Mouse (Mus musculus): ENCODE data around the gene Eya3. TPM values are rescaled to one million over a fixed set of nuclear protein-coding genes. Genes with fewer than 3 reads are reported as not detected.

The Eya3 gene
- polyA plus RNA-seq, 1 experiment: 78.7 TPM

DNA sequence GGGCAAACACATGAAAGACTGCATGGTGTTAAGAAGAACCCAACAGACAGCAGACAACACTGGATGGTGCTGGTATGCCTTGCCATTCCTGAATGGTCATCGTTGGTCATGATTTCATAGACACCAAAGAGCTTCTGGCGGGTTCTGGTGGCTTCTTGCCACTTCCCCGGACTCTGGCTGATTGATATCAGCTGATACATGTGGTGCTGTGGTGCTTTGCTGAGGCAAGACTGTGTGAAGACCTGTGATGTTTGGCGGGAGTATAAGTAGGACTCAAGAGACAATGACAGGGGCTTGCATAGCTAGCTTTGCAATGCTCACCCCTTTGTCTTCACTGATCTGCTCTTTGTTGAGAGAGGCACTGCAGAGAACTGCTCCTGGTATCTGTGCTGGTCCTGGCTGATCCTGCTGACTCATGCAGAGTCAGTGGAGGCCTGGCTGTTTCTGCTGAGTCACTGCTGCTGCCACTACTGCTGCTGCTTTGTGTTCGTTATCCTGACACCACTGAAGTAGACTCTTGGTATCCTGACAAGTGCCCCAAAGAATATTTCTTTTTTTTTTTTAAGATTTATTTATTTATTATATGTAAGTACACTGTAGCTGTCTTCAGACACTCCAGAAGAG, 14.6 kb upstream of the Eya3 start:
- Histone ChIP-seq H3K27me3 (ENCODE audit: control insufficient read depth, insufficient read depth, low read length, poor library complexity, severe bottlenecking) (no peaks in the 10 kb centered on the region), H3K9ac (ENCODE audit: low read depth, poor library complexity, severe bottlenecking) (no peak overlapping the region), H3K27ac (ENCODE audit: insufficient read depth, low read length) (peak overlapping the region; percentile 9; the same call in 1 of the 2 replicates), H3K4me3 (ENCODE audit: low read depth, low read length) (no peak overlapping the region), H3K36me3 (ENCODE audit: control insufficient read depth, insufficient read depth, low read length, poor library complexity, severe bottlenecking) (no peaks in the 10 kb centered on the region), H3K4me1 (ENCODE audit: control insufficient read depth, insufficient read depth, low read length) (peaks cover 2% of the 10 kb centered on the region), H3K9me3 (replicated peaks; ENCODE audit: control insufficient read depth, insufficient read depth, low read length, poor library complexity, severe bottlenecking) (no peaks in the 10 kb centered on the region)
- no peak for TF ChIP-seq POLR2A (IDR thresholded peaks at IDR 0.05; ENCODE audit: insufficient read depth, low read length)
- peak; percentile 87 for TF ChIP-seq EP300 (IDR thresholded peaks at IDR 0.05; ENCODE audit: insufficient read depth, low read depth, low read length)

- H3K27me3 ChIP-seq (ENCODE audit: control insufficient read depth, insufficient read depth, low read length, poor library complexity, severe bottlenecking): no peaks in the 10 kb centered on the region
- no peak overlapping the region for H3K9ac ChIP-seq (ENCODE audit: low read depth, poor library complexity, severe bottlenecking)
- TF ChIP-seq CTCF (IDR thresholded peaks at IDR 0.05; ENCODE audit: low read depth, low read length) (peak; percentile 58), EP300 (IDR thresholded peaks at IDR 0.05; ENCODE audit: insufficient read depth, low read depth, low read length) (no peak), POLR2A (IDR thresholded peaks at IDR 0.05; ENCODE audit: insufficient read depth, low read length) (no peak)
- no peak overlapping the region for H3K4me3 ChIP-seq (ENCODE audit: low read depth, low read length)
- no peaks in the 10 kb centered on the region for H3K36me3 ChIP-seq (ENCODE audit: control insufficient read depth, insufficient read depth, low read length, poor library complexity, severe bottlenecking)
- no peaks in the 10 kb centered on the region for H3K9me3 ChIP-seq (replicated peaks; ENCODE audit: control insufficient read depth, insufficient read depth, low read length, poor library complexity, severe bottlenecking)
- no peak overlapping the region for H3K27ac ChIP-seq (ENCODE audit: insufficient read depth, low read length)
- H3K4me1 ChIP-seq (ENCODE audit: control insufficient read depth, insufficient read depth, low read length): peaks cover 2% of the 10 kb centered on the region
These were observed 10.0 kb upstream of the Eya3 start for GRCm38 (mm10) chr4:132628830-132629229.

DNA sequence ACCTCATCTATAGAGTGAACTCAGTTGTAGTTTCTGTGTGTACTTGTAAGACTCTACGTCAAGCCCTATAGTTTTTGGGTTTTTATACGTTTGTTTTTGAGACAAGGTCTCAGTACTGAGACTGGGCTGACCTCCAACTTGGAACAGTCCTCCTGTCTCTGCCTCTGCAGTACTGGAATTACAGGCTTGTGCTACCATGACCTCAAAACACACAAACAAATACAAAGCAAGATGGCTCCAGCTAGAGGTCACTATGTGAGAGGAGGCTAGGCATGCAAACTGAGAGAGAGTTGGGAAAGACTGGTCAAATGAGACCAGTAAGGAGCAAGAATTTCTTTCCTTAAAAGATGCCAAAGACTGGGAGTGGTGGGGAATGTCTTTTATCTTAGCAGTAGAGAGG, 2.8 kb upstream of the Eya3 start:
- TF ChIP-seq POLR2A (IDR thresholded peaks at IDR 0.05; ENCODE audit: insufficient read depth, low read length): no peak
- TF ChIP-seq CTCF (IDR thresholded peaks at IDR 0.05; ENCODE audit: low read depth, low read length): no peak
- no peak for TF ChIP-seq EP300 (IDR thresholded peaks at IDR 0.05; ENCODE audit: insufficient read depth, low read depth, low read length)
- H3K4me1 ChIP-seq (ENCODE audit: control insufficient read depth, insufficient read depth, low read length): peaks cover 1% of the 10 kb centered on the region
- no peak overlapping the region for H3K9ac ChIP-seq (ENCODE audit: low read depth, poor library complexity, severe bottlenecking)
- H3K36me3 ChIP-seq (ENCODE audit: control insufficient read depth, insufficient read depth, low read length, poor library complexity, severe bottlenecking): peaks cover 2% of the 10 kb centered on the region; the same call in 1 of the 2 replicates
- H3K27me3 ChIP-seq (ENCODE audit: control insufficient read depth, insufficient read depth, low read length, poor library complexity, severe bottlenecking): no peaks in the 10 kb centered on the region
- no peaks in the 10 kb centered on the region for H3K9me3 ChIP-seq (replicated peaks; ENCODE audit: control insufficient read depth, insufficient read depth, low read length, poor library complexity, severe bottlenecking)
- H3K4me3 ChIP-seq (ENCODE audit: low read depth, low read length): no peak overlapping the region
- H3K27ac ChIP-seq (ENCODE audit: insufficient read depth, low read length): no peak overlapping the region

DNA sequence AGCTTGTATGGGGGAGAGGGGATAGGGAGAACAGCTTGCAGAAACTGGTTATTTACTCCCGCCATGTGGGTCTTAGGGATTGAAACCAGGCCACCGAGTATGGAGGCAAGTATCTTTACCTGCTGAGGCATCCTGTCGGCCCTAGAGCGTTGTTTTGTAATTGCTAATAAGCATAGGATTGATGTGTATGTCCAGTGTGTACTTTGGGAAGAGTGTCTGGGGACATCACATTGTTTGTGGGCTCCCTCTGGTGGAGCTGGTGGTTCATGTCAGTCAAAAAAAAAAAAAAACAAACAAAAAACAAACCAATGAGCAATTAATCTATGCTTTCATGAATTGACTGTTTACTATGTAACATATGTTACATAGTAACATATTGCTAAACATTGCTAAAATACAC, 2.2 kb upstream of the Eya3 start:
- no peaks in the 10 kb centered on the region for H3K27me3 ChIP-seq (ENCODE audit: control insufficient read depth, insufficient read depth, low read length, poor library complexity, severe bottlenecking)
- H3K4me1 ChIP-seq (ENCODE audit: control insufficient read depth, insufficient read depth, low read length): peaks cover 1% of the 10 kb centered on the region
- no peak for TF ChIP-seq POLR2A (IDR thresholded peaks at IDR 0.05; ENCODE audit: insufficient read depth, low read length)
- no peak for TF ChIP-seq EP300 (IDR thresholded peaks at IDR 0.05; ENCODE audit: insufficient read depth, low read depth, low read length)
- no peak for TF ChIP-seq CTCF (IDR thresholded peaks at IDR 0.05; ENCODE audit: low read depth, low read length)
- no peak overlapping the region for H3K9ac ChIP-seq (ENCODE audit: low read depth, poor library complexity, severe bottlenecking)
- H3K36me3 ChIP-seq (ENCODE audit: control insufficient read depth, insufficient read depth, low read length, poor library complexity, severe bottlenecking): peaks cover 4% of the 10 kb centered on the region
- H3K9me3 ChIP-seq (replicated peaks; ENCODE audit: control insufficient read depth, insufficient read depth, low read length, poor library complexity, severe bottlenecking): no peaks in the 10 kb centered on the region
- no peak overlapping the region for H3K4me3 ChIP-seq (ENCODE audit: low read depth, low read length)
- no peak overlapping the region for H3K27ac ChIP-seq (ENCODE audit: insufficient read depth, low read length)

- TF ChIP-seq CTCF (IDR thresholded peaks at IDR 0.05; ENCODE audit: low read depth, low read length): no peak
- TF ChIP-seq POLR2A (IDR thresholded peaks at IDR 0.05; ENCODE audit: insufficient read depth, low read length): no peak
- no peak for TF ChIP-seq EP300 (IDR thresholded peaks at IDR 0.05; ENCODE audit: insufficient read depth, low read depth, low read length)
- H3K27ac ChIP-seq (ENCODE audit: insufficient read depth, low read length): peak overlapping the region; percentile 20; the same call in 1 of the 2 replicates
These were observed 465 bp downstream of the Eya3 start for GRCm38 (mm10) chr4:132639191-132639713.

DNA sequence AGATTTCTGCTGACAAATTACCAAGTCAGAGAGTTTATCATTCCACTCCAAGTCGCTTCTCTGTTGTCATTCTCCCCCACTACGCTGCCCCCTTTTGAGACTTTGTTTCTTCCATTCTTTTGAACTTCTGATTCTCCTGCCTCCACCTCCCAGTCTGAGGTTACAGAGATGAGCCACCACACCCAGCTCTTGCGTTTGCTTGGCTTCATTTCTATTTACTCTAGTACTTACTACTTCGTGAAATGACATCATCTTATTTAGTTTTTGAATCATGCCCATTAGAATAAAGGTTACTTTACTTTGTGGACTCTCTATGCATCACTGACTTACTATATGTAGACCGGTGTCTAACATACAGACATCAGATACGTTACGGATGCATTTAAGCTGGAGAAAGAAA, 8.7 kb downstream of the Eya3 start:
- Histone ChIP-seq H3K4me1 (ENCODE audit: control insufficient read depth, insufficient read depth, low read length) (peaks cover 11% of the 10 kb centered on the region), H3K36me3 (ENCODE audit: control insufficient read depth, insufficient read depth, low read length, poor library complexity, severe bottlenecking) (peaks cover 2% of the 10 kb centered on the region), H3K27me3 (ENCODE audit: control insufficient read depth, insufficient read depth, low read length, poor library complexity, severe bottlenecking) (no peaks in the 10 kb centered on the region), H3K9ac (ENCODE audit: low read depth, poor library complexity, severe bottlenecking) (0 out of 2 replicates have a peak overlapping the region, but pooled peaks have one; percentile 21), H3K9me3 (replicated peaks; ENCODE audit: control insufficient read depth, insufficient read depth, low read length, poor library complexity, severe bottlenecking) (no peaks in the 10 kb centered on the region), H3K4me3 (ENCODE audit: low read depth, low read length) (no peak overlapping the region), H3K27ac (ENCODE audit: insufficient read depth, low read length) (peak overlapping the region; percentile 85)
- TF ChIP-seq CTCF (IDR thresholded peaks at IDR 0.05; ENCODE audit: low read depth, low read length) (no peak), EP300 (IDR thresholded peaks at IDR 0.05; ENCODE audit: insufficient read depth, low read depth, low read length) (no peak), POLR2A (IDR thresholded peaks at IDR 0.05; ENCODE audit: insufficient read depth, low read length) (no peak)

More at GRCm38 (mm10) chr4:132639191-132639713, 465 bp downstream of the Eya3 start:
- H3K9ac ChIP-seq (ENCODE audit: low read depth, poor library complexity, severe bottlenecking): peak overlapping the region; percentile 86
- no peaks in the 10 kb centered on the region for H3K27me3 ChIP-seq (ENCODE audit: control insufficient read depth, insufficient read depth, low read length, poor library complexity, severe bottlenecking)
- H3K9me3 ChIP-seq (replicated peaks; ENCODE audit: control insufficient read depth, insufficient read depth, low read length, poor library complexity, severe bottlenecking): no peaks in the 10 kb centered on the region
- H3K36me3 ChIP-seq (ENCODE audit: control insufficient read depth, insufficient read depth, low read length, poor library complexity, severe bottlenecking): peaks cover 10% of the 10 kb centered on the region
- peaks cover 4% of the 10 kb centered on the region for H3K4me1 ChIP-seq (ENCODE audit: control insufficient read depth, insufficient read depth, low read length)
- peak overlapping the region; percentile 84 for H3K4me3 ChIP-seq (ENCODE audit: low read depth, low read length)
